Mouse (Mus musculus) v-Abl transformed pro-B cells (cell line): ENCODE measurements around the gene Btbd35f11.
"Not testable (repeated sequence)": the region's sequence is repeated elsewhere in the genome, so short reads cannot be mapped to it uniquely, and the experiment has no call there.

Experiments used
- in situ Hi-C, 2 experiments: fragments of 400-800 bp; cut with MboI; formaldehyde crosslinking; loops; one replicate each; pipeline ENCODE4 v1.15.1; 2025; ENCODE audit not compliant: unreplicated experiment in 2 of 2

Gene Btbd35f11

DNA sequence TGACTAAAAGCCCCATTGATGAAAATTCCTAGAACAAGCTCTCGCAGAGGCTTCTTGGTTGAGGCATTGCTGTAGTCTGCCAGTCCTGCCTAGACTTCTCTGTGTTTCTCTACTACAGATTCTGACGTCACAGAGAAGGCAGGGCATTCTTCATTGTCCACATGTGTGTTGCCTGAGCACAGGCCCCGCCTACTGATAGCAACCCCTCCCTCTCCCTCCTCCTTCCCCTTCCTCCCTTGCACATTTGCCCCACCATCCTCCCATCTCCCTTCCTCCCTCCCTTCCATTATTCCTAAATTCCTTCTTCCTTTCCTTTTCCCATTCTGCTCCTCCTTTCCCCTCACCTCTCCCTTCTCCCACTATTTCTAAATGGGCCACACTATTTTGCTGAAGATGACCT is at the start of gene Btbd35f11:
Gene Btbd35f11 (minus strand): TSS at position 101 of the 400 bp plus-strand sequence.
- in situ Hi-C loops, result not testable (repeated sequence)

DNA sequence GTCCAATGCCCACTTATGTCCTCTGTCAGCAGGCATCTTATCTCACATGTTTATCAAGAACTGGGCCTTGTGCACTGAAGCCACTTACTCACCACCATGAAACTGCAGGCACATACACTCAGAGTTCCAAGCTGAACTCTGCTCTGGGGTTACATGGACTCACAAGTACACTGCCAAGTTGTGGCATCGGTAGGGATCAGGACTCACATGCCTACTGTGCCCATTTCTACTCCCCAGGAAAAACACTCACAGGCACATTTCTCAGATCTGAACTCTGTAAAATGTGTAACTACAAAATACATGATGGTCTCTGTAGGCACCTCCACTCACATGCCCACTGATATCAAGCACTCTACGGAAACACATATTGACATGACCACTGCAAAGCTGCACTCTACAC is 33.5 kb downstream of the Btbd35f11 start:
- in situ Hi-C loops, result not testable (repeated sequence)
